Mouse (Mus musculus) embryonic facial prominence, embryonic 11.5 days (tissue): ENCODE results near the gene Xkrx. TPM values are rescaled to one million over a fixed set of nuclear protein-coding genes. Genes with fewer than 3 reads are reported as not detected.
"Not testable (repeated sequence)": the region's sequence is repeated elsewhere in the genome, so short reads cannot be mapped to it uniquely, and the experiment has no call there.

Experiments used
- ATAC-seq: fragments of 200-750 bp; cut with Nextera tagmentation; replicated peaks from 2 replicates; pipeline ENCODE4 v1.8.0; 2017; ENCODE audit warnings: low read depth; ENCODE audit not compliant: insufficient number of reproducible peaks, low FRiP score, low TSS enrichment
- DNase-seq: peaks from one replicate; pipeline ENCODE4 v3.0.0-alpha.2; 2015; ENCODE audit warnings: low spot score
- H3K27ac ChIP-seq: fragments of 300-500 bp; sonication (generic); replicated peaks from 2 replicates; pipeline ENCODE4 v1.5.1; 2014; ENCODE audit warnings: mild to moderate bottlenecking, low read depth, low read length, control low read depth
- H3K27me3 ChIP-seq: fragments of 300-500 bp; sonication (generic); 2 replicates; pipeline ENCODE4 v1.6.1; 2014; ENCODE audit warnings: mild to moderate bottlenecking, low read length, moderate library complexity, mixed read lengths; ENCODE audit not compliant: control insufficient read depth, insufficient read depth
- H3K36me3 ChIP-seq: fragments of 300-500 bp; sonication (generic); replicated peaks from 2 replicates; pipeline ENCODE4 v1.6.1; 2014; ENCODE audit warnings: low read depth, mild to moderate bottlenecking, low read length, moderate library complexity, mixed read lengths; ENCODE audit not compliant: control insufficient read depth, insufficient read depth
- H3K4me1 ChIP-seq: fragments of 300-500 bp; sonication (generic); 2 replicates; pipeline ENCODE4 v1.6.1; 2014; ENCODE audit warnings: low read length, mixed read lengths; ENCODE audit not compliant: control insufficient read depth, insufficient read depth
- H3K4me2 ChIP-seq: fragments of 300-500 bp; sonication (generic); 2 replicates; pipeline ENCODE4 v1.6.1; 2014; ENCODE audit warnings: low read depth, mild to moderate bottlenecking, control low read depth, low read length, moderate library complexity
- H3K4me3 ChIP-seq: fragments of 300-500 bp; sonication (generic); 2 replicates; pipeline ENCODE4 v1.5.1; 2014; ENCODE audit warnings: low read depth, low read length, control low read depth
- H3K9ac ChIP-seq: fragments of 300-500 bp; sonication (generic); replicated peaks from 2 replicates; pipeline ENCODE4 v1.6.1; 2014; ENCODE audit warnings: mild to moderate bottlenecking, control low read depth, low read length
- H3K9me3 ChIP-seq: fragments of 300-500 bp; sonication (generic); replicated peaks from 2 replicates; pipeline ENCODE4 v1.6.1; 2016; ENCODE audit warnings: mild to moderate bottlenecking, low read length, inconsistent platforms, mixed read lengths; ENCODE audit not compliant: control insufficient read depth
- WGBS: fragments of 180-500 bp; shearing (Covaris S2); extraction: QIAGEN DNeasy Blood & Tissue Kit; methylation state at CpG from one replicate; pipeline ENCODE4 v1.1.7; 2014; 5-methylcytosine and 5-hydroxymethylcytosine counted together
- polyA plus RNA-seq: library from polyadenylated mRNA; unstranded; fragments of >200 nt; fragmentation: Nextera tagmentation; extraction: Ambion mirVana; gene quantifications from 2 replicates; pipeline ENCODE4 v1.2.1, GENCODE M21; 2014

Xkrx gene
- 0.07 TPM in 1 of 2 replicates, not detected in the other for polyA plus RNA-seq

DNA sequence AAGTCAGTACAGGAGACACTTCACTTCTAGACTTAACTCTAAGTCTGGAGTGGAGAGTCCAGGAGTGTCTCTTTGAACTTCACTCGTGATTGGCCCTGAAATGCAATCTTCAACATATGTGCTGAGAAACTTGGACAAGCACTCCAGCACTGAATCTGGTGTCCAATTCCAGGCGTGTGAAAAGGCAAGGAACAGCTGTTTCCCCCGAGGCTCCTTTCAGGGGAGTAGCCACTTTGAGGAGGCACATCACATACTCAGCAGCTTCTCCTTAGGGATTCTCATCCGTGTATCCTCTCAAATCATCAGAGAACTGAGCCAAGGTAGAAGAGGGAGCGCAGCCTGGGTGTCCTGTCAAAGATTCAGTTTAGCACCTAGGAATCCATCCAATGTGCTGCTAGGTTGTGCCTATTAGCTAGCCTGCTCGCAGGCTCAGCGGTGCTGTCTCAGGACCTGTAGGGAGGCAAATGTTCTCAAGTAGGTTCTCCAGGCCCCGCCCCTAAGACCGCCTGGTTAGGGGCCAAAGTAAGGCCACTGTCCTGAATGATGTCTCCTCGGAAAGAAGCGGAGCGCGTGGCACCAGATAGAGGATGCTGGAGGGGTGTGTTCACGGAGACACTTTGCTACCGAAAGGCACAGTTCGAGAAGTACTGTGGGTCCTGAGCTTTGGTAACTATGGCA is at the start of gene Xkrx:
Xkrx (minus strand) TSS at position 34 of the 678 bp plus-strand sequence.
- H3K9me3 ChIP-seq, result no peaks in the 10 kb centered on the region
- H3K27me3 ChIP-seq, result no peaks in the 10 kb centered on the region; the same call in 1 of the 2 replicates
- H3K36me3 ChIP-seq, result no peaks in the 10 kb centered on the region
- no peak within 1 kb of the TSS for H3K9ac ChIP-seq
- H3K27ac ChIP-seq, result no peak within 1 kb of the TSS
- DNase-seq (peak; percentile 27), ATAC-seq (no peak)
- peak within 1 kb of the TSS; percentile 9 for H3K4me3 ChIP-seq
- H3K4me2 ChIP-seq, result peak within 1 kb of the TSS; percentile 46
- H3K4me1 ChIP-seq, result no peaks in the 10 kb centered on the region
- 33% methylated on average over 16 of the region's 16 CpGs for WGBS

- Histone ChIP-seq H3K27me3 (no peaks in the 10 kb centered on the region), H3K4me2 (no peak overlapping the region), H3K9me3 (no peaks in the 10 kb centered on the region), H3K4me3 (no peak overlapping the region), H3K36me3 (no peaks in the 10 kb centered on the region), H3K4me1 (no peaks in the 10 kb centered on the region), H3K9ac (no peak overlapping the region), H3K27ac (no peak overlapping the region)
- no peak for ATAC-seq
- DNase-seq, result no peak
- 83% methylated on average over 7 of the region's 7 CpGs for WGBS
Measured at GRCm38 (mm10) chrX:134211151-134211642, 49.3 kb upstream of the Xkrx start.

DNA sequence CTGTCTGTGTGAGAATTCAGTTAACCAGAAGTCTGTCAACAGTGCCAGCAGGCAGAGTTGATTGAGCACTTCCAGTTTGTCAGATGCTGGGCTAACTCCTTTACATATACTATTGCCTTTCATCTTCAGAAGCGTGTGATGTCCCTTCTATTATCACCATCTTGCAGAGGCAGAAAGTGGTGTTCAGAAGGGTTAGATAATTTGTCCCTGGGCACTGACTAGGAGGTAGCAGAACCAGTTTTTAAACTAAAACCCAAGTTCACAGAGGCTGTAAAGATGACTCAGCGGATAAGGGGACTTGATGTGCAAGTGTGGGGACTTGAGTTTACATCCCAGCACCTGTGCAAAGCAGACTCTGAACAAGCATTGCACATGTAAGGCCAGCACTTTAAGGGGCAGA is 46.6 kb upstream of the Xkrx start:
- ATAC-seq, result no peak
- no peak overlapping the region for H3K4me2 ChIP-seq
- H3K9ac ChIP-seq, result no peak overlapping the region
- no peaks in the 10 kb centered on the region for H3K27me3 ChIP-seq
- 73% methylated on average over 2 of the region's 2 CpGs for WGBS
- H3K9me3 ChIP-seq, result no peaks in the 10 kb centered on the region
- no peak overlapping the region for H3K27ac ChIP-seq
- no peak for DNase-seq
- H3K36me3 ChIP-seq, result no peaks in the 10 kb centered on the region
- H3K4me3 ChIP-seq, result no peak overlapping the region
- H3K4me1 ChIP-seq, result no peaks in the 10 kb centered on the region

- H3K4me3 ChIP-seq, H3K9me3 ChIP-seq, DNase-seq, H3K9ac ChIP-seq, ATAC-seq, H3K36me3 ChIP-seq, H3K4me1 ChIP-seq, H3K4me2 ChIP-seq, H3K27ac ChIP-seq, H3K27me3 ChIP-seq: not testable (repeated sequence)
- 90% methylated on average over 9 of the region's 9 CpGs for WGBS
Measured at GRCm38 (mm10) chrX:134187201-134187600, 25.3 kb upstream of the Xkrx start, which contains the start of gene Arl13a. Gene Arl13a (plus strand): TSS chrX:134187501.

- ATAC-seq, result no peak
- WGBS, result 93% methylated on average over 1 of the region's 1 CpGs
Measured at GRCm38 (mm10) chrX:134174699-134175098, 12.8 kb upstream of the Xkrx start.

DNA sequence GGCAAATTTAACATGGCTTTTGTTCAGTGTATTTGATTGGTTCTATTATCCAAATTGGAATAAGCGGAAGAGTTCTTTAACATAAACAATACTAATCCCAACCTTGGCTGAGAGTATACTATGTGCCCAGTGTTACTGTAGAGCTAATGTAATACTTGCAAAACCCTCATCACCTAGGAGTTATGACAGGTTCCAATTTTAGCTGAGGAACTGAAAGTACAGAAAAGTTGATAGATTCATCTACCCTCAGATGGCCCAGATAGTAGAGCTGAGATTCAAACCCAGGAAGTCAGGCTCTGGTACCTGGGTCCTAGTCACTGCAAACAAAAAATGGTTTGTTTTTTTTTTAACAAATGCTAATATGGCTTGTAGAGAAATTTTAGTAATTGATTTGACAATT is 8.7 kb upstream of the Xkrx start:
- H3K27me3 ChIP-seq, result no peaks in the 10 kb centered on the region
- H3K4me2 ChIP-seq, result no peak overlapping the region
- H3K4me1 ChIP-seq, result no peaks in the 10 kb centered on the region
- H3K36me3 ChIP-seq, result no peaks in the 10 kb centered on the region
- no peak overlapping the region for H3K9ac ChIP-seq
- no peak overlapping the region for H3K4me3 ChIP-seq
- 94% methylated on average over 1 of the region's 1 CpGs for WGBS
- no peak for ATAC-seq
- no peaks in the 10 kb centered on the region for H3K9me3 ChIP-seq
- H3K27ac ChIP-seq, result no peak overlapping the region
- no peak for DNase-seq

More at GRCm38 (mm10) chrX:134174699-134175098, 12.8 kb upstream of the Xkrx start:
- Histone ChIP-seq H3K36me3 (no peaks in the 10 kb centered on the region), H3K27me3 (no peaks in the 10 kb centered on the region), H3K4me3 (no peak overlapping the region), H3K9me3 (no peaks in the 10 kb centered on the region), H3K4me2 (no peak overlapping the region), H3K4me1 (no peaks in the 10 kb centered on the region), H3K9ac (no peak overlapping the region), H3K27ac (no peak overlapping the region)
- no peak for DNase-seq

GRCm38 (mm10) chrX:134163484-134163883 is 1.6 kb upstream of the Xkrx start:
- Histone ChIP-seq H3K9ac (no peak overlapping the region), H3K9me3 (no peaks in the 10 kb centered on the region), H3K27ac (no peak overlapping the region), H3K36me3 (no peaks in the 10 kb centered on the region), H3K27me3 (no peaks in the 10 kb centered on the region; the same call in 1 of the 2 replicates), H3K4me3 (no peak overlapping the region), H3K4me1 (no peaks in the 10 kb centered on the region), H3K4me2 (no peak overlapping the region)
- 46% methylated on average over 4 of the region's 4 CpGs for WGBS
- no peak for DNase-seq
- no peak for ATAC-seq

DNA sequence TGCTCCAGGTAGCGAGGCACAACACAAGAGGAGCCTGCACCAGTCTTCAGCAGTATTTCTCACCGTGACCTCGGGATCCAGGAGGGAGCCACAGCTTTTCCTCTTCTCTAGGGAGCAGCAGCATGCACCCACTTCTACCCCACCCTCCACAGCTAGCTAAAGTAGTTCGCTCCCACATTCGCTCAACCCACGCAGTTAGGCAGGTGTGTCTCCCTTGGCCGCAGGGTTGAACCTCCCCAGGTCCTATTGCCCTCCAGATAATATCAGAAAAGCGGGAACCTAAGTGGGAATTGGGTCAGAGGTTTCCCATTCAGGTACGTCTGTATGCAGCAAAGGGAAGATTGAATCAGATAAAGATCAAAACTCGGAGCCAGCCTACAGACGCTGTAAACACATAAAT is 950 bp upstream of the Xkrx start:
- Histone ChIP-seq H3K9me3 (no peaks in the 10 kb centered on the region), H3K9ac (no peak overlapping the region), H3K4me3 (peak overlapping the region; percentile 9), H3K27ac (no peak overlapping the region), H3K4me2 (peak overlapping the region; percentile 46), H3K36me3 (no peaks in the 10 kb centered on the region), H3K4me1 (no peaks in the 10 kb centered on the region), H3K27me3 (no peaks in the 10 kb centered on the region; the same call in 1 of the 2 replicates)
- DNase-seq, result no peak
- 27% methylated on average over 11 of the region's 11 CpGs for WGBS
- no peak for ATAC-seq
